Mouse (Mus musculus): Measurements from ENCODE around the gene Lsm10.

DNA sequence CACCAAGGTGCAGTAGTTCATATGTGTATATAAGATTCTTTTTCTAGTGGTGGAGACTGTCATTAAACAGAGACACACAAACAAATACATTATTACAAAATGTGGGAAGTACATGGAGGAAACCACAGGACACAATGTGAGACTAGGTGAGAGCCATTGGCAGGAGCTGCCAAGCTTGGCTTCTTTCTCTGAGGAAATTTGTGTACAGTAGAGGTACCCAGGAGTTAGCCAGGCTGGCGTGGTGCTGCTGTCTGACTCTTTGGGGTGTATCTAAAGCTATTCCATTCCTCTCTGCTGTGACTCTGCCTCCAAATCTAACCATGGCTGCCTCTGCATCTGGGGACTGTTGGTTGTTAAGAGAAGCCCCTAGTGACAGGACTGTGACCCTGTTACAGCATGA, 22.6 kb downstream of the Lsm10 start:
- TF ChIP-seq CTCF (IDR thresholded peaks at IDR 0.05; ENCODE audit: low read depth): no peak
- TF ChIP-seq EP300 (IDR thresholded peaks at IDR 0.05; ENCODE audit: low read depth): no peak
